Mouse (Mus musculus) urinary bladder, adult 18-20 months (tissue): ENCODE results near the gene Rasa4.
"Not testable (repeated sequence)": the region's sequence is repeated elsewhere in the genome, so short reads cannot be mapped to it uniquely, and the experiment has no call there.

Source experiments
- DNase-seq, 2 experiments: peaks; one replicate each; pipeline ENCODE4 v3.0.0; 2022; ENCODE audit warnings: low spot score in 2 of 2, mixed read lengths in 2 of 2

Gene Rasa4

DNA sequence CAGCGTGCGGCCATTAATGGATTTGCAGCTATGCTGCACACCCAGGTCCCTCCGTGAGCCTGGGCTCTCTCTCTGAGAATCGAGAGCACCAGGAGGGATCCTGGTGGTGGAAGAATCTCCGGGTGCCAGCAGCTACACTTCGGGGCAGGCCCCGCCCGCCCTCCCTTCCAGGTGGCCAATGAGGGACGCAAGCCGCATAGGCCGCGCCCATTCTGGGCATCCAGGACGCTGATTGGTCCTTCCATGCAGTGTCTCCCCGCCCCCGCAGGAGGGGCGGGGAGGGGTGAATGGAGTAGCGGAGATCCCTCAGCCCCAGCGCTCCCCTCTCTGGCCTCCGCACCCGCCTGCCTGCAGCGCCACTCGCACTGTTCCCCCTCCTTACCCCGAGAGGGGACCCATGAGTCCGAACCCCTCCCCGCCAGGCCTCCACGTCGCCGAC lies at the start of gene Rasa4:
Gene Rasa4 (plus strand): TSS at position 248 of the 439 bp plus-strand sequence.
- peak; percentile 77 to 91 for DNase-seq

DNA sequence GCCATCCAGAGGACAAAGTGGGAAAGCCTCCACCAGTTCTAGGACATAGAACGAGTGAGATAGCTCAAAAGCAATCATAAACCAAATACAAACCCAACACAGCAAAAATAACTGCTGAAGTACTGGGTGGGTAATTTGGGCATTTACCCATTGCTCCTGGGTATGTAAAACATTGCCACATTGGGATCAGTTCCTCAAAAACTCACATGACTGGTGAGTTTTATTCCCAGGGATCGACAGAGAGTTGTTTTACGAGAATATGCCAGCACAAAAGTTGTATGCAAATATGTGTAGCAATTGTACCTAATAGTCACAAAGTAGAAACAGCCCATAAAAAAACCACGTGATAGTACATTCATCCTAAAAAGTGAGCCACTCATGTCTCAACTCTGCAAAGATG lies 48.8 kb upstream of the Rasa4 start:
- no peak for DNase-seq

DNA sequence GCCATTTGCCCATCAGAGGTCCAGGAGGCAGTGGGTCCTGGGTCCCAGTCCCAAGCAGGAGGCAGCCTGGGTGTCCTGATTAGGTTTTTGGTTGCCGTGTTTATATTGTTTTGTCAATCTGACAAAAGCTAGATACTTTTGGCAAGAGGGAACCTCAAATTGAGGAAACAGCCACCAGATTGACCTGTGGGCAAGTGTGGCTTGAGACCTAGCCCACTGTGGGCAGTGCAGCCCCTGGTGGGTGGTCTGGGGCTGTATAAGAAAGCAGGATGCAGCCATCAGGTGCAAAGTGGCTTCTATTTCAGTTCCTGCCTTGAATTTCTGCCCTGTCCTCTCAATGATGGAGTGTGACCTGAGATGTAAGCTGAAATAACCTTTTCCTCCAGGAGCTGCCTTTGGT lies 48.4 kb upstream of the Rasa4 start:
- DNase-seq: no peak

- DNase-seq: no peak
Observed at GRCm38 (mm10) chr5:136036667-136037066, 47.0 kb upstream of the Rasa4 start.

- peak; percentile 56 to 76 for DNase-seq
Observed at GRCm38 (mm10) chr5:136038258-136039214, 45.2 kb upstream of the Rasa4 start, which contains the start of gene Upk3b. TSS of gene Upk3b (plus strand) at chr5:136038496.

DNA sequence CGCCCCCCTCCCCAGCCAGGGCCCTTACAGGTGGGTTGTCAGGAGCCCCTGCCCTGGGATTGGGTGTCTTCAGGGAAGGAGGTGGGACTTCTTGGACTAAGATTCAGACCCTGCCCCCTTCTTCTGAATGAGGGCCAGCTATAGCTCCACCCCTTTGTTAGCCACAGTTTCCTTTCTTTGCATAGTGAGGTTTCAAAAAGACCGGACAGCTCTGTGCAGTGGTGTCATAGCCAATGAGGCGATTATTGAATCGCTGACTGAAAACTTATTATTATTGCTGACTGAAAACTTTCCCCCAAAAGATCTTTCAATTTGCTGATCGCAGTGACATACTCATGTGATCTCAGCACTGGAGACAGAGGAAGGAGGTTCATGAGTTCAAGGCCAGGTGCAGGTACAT lies 43.5 kb upstream of the Rasa4 start:
- DNase-seq: no peak

GRCm38 (mm10) chr5:136041260-136041659 lies 42.5 kb upstream of the Rasa4 start:
- DNase-seq: no peak

- no peak for DNase-seq
Observed at GRCm38 (mm10) chr5:136041666-136042065, 42.0 kb upstream of the Rasa4 start.

GRCm38 (mm10) chr5:136044865-136045264 lies 38.9 kb upstream of the Rasa4 start:
- peak in 1 of 2 experiments; percentile 52 for DNase-seq

GRCm38 (mm10) chr5:136045408-136045807 lies 38.3 kb upstream of the Rasa4 start:
- peak in 1 of 2 experiments; percentile 26 for DNase-seq

DNA sequence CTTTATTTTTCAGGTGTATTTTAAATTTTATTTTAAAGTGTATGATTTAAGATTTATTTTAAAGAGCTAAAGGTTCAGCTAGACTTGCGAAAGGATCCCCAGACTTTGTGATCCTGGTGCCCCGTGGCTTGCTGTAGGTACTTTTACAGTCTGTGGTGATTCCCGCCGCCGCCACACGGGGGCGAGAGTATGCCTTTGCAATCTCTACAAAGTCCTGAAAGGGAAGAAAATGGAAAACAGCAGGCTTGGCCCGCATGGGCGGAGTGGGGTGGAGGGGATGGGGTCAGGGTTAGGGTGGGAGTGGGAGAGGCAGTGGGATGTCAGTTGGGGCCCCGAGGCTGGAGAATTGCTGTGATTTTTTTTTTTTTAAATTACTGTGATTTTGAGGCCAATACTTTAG lies 37.7 kb upstream of the Rasa4 start:
- peak; percentile 71 to 90 for DNase-seq

- not testable (repeated sequence) for DNase-seq
Observed at GRCm38 (mm10) chr5:136048541-136048940, 35.2 kb upstream of the Rasa4 start.

DNA sequence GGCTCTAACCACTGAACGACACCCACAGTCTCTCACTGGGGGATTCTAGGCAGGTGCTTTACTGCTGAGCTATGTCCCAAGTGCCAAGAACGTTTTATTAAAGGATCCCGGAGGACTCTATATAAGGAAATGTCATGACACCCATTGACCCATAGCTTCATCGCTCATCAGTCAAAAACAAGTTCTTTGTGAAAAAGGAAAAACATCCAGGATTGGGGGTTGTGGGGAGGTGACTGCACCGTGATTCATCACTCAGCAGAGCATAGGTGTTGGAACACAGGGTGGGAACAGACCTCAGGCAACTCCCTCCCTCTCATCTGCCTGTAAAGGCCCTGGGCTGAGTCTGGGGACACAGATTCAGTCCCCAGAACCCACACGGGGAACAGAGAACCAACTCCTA lies 33.8 kb upstream of the Rasa4 start:
- DNase-seq: no peak

DNA sequence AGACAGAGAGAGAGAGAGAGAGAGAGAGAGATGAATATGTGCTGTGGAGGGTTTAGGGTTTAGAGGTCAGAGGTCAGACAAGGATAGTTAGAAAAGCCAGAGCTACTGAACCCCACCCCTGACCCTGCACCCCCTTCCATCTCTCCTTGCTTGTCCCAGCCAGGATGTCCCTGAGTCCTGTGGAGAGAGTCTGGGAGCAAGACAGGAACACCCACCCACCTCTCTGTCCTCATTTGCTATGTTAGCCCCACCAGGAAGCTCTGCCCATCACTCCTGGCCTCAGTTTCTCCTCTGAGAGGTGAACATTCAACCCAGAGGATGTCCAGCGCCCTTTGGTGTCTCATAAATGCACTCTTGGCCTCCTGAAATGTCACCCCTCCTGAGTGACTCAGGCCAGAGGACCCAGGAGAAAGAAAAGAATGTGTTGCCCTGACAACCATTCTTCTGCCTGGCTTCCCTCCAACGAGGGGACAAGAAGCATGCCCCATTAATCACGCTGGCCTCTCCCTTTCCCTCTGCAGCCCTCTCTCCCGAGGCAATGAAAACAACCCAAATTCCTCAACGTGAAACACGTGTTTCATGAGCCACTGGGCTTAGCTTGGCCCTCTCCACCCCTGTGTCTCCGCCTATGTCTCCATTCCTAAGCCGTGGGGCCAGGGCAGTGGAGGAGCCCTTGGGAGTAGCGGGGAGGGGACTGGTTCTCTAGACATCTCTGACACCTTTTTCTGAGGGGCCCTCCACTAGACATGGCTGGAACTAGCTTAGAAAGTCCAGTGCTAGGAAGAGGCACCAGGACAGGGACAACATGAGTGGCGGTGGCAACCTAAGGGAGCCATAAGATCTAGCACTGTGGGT lies 32.3 kb upstream of the Rasa4 start:
- peak; percentile 14 to 59 for DNase-seq

DNA sequence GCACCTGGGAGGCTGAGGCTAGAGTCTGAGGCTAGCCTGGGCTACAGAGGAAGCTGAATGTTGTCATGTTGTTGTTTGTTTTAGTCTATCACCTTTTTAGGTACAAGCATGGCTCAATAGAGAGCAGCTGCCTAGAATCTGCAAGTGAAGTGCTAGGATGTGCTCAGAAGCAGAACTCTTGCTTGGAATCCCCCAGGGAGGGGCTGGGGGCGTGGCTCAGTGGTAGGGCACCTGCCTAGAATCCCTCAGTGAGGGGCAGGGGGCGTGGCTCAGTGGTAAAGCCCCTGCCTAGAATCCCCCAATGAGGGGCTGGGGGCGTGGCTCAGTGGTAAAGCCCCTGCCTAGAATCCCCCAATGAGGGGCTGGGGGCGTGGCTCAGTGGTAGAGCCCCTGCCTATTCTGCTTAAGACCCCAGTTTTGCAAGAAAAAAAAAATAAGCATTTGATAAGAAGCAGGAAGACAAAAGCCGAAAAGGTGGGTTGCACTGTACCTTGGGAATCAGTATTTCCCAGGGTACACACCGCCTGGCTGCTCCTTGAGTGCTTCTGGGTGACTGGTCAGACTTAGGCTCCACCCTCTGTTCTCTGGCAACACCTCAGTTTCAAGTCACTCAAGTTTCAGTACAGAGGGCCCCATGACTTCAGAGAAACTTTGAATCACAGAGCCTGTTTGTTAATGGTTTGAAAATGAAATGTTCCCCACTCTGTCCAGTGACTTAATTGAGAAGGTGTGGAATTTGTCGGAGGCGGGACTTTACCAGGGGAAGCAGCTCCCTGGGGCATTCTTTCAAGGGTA lies 30.7 kb upstream of the Rasa4 start:
- DNase-seq: no peak

DNA sequence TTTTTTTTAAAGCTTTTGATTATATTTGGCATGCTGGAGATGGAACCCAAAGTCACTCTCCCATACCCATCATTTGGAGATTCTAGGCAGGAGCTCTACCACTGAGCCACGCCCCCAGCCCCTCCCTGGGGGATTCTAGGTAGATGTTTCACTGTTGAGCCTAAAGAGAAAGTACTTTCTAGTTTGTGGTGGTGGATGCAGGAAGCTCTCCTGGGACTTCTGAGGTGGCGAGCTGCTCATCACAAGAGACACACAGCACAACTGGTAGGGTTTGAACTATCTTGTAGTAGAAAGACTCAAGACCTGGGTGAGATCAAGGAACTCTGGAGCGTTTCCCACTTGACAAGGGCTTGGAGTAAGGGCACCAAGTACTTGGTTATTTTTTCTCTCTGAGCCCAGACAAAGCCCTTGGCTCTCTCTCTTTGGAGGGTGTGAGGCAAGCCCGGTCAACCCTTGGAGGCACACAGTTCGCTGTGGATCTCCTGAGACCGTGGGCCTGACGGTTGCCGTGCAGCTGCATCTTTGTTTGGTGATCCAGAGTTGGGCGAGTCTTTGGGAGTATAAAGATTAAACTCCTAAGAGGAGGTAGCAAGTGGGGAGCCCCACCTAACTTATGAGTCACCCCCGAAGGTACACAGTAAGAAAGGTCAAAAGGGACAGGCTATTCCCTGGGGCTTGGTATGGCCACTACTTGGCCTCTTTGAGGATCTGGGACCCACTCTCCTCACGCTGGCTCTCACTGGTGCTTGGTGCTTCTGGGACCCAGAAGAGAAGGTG lies 29.2 kb upstream of the Rasa4 start, which contains the start of gene Upk3bl:
Gene Upk3bl (plus strand): TSS at position 192 of the 777 bp plus-strand sequence.
- no peak for DNase-seq

GRCm38 (mm10) chr5:136056062-136056461 lies 27.7 kb upstream of the Rasa4 start:
- no peak for DNase-seq

DNA sequence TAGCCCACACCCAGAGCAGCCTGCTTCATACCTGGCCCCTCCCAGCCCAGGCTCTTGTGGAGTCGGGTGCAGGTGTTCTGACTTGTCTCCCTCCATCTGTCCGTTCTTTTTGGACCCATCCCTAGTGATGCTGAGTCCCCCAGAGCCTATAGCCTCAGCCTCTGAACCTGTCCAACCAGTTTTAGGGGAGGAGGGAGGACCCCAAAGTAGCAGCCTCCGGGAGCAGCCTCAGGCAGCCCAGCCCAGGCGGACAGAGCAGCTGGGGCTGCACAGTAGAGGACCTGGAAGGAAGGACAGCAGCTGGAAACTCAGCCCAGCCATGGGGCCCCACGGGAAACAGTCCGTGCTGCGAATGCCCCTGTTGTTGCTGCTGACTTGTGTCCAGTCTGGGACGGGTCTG lies 26.6 kb upstream of the Rasa4 start:
- DNase-seq: peak in 1 of 2 experiments; percentile 23

DNA sequence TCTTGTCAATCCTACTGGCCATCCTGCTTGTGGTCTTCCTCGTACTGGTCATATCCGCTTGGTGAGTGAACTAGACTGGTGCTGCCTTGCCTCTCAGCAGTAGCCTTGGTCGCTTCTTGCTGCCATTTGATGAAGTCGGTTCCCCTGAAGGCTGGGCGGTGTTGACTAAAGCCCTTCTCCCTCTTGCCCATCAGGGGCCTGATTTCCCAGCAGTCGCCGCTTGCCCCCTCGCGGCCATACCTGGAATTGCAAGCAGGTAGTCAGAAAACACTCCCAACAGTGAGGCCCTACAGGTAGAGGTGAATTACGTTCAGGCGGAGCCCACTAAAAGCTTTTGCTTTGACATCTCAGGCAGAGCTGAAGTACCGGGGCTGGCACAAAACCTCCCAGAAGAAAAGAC lies 22.1 kb upstream of the Rasa4 start:
- peak; percentile 66 to 87 for DNase-seq

- DNase-seq: no peak
Observed at GRCm38 (mm10) chr5:136063920-136064319, 19.8 kb upstream of the Rasa4 start.
